Mouse (Mus musculus): ENCODE measurements around the gene Olfr1018. TPM values are rescaled to one million over a fixed set of nuclear protein-coding genes. Genes with fewer than 3 reads are reported as not detected.

The Olfr1018 gene
- total RNA-seq (2015; ENCODE audit: low replicate concordance) (not detected in 2 replicates), total RNA-seq (2017; ENCODE audit: low replicate concordance) (not detected in 2 replicates)

DNA sequence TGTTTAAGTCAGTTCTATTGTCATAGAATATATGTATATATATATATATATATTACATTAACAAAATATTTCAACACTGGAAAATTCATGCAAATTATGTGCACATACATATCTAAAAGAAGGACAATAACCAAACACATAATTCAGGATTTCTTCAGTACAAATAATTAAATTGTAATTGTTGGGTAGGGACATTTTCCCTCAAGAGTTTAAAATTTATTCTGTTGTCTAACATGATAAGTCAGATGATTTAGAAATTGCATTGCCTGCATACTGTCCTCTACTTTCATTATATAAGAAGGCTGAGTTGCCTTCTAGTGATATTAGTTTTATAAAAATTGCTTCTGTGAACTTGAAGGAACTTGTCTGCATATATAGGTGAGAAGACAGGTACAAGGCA is at the start of gene Olfr1018:
Gene Olfr1018, plus strand, starts transcription at position 301 of the 400 bp plus-strand sequence.
- ATAC-seq (replicated peaks; ENCODE audit: low FRiP score, poor library complexity, severe bottlenecking) = no peak

DNA sequence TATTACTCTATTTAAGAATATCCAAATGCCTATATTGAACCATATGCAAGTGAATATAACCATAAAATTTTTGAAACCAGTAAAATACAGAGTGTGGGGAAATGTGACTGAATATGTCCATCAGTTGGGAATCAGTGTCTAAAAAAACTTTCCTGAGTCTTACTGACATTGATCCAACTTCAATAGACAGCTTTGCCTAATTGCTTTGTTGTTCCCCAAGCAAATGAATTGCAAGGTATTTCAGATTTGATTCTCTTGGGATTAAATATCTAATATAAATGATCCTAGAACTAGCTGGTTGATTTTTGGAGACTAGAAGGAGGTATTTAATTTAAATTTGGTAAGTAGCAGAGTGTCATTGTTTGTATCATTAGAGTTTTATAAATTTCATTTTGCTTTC is 45.9 kb upstream of the Olfr1018 start, which contains the start of gene Olfr1014:
Gene Olfr1014, plus strand, starts transcription at position 301 of the 400 bp plus-strand sequence.
- ATAC-seq (replicated peaks; ENCODE audit: low FRiP score, poor library complexity, severe bottlenecking) = no peak

- no peak for ATAC-seq (replicated peaks; ENCODE audit: low FRiP score, poor library complexity, severe bottlenecking)
Measured at GRCm38 (mm10) chr2:85781717-85782116, 36.6 kb upstream of the Olfr1018 start, which contains the start of gene Olfr1015. Olfr1015 (plus strand) TSS chr2:85782017.

- no peak for ATAC-seq (replicated peaks; ENCODE audit: low FRiP score, poor library complexity, severe bottlenecking)
Measured at GRCm38 (mm10) chr2:85792331-85792730, 25.9 kb upstream of the Olfr1018 start.

GRCm38 (mm10) chr2:85802444-85802843 is 15.8 kb upstream of the Olfr1018 start, which contains the start of gene Olfr1016:
Olfr1016 (minus strand) TSS chr2:85802544.
- no peak for ATAC-seq (replicated peaks; ENCODE audit: low FRiP score, poor library complexity, severe bottlenecking)

GRCm38 (mm10) chr2:85804501-85804900 is 13.8 kb upstream of the Olfr1018 start:
- ATAC-seq (replicated peaks; ENCODE audit: low FRiP score, poor library complexity, severe bottlenecking) = no peak

DNA sequence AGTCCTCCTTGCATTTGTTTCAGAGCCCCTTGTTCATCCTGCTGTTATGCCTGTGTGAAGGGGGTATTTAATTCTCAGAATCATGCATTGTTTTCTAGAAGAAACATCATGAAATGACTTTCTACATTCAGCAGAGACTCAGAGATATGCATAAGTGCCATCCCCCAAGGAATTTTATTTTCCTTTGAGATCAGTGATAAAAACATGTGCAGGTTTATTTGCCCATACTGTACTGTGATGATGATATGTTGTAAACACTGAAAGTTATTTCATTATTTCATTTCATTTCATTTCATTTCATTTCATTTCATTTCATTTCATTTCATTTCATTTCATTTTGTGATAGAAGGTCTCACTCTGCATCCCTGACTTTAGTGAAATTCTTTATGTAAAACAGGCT is 27.1 kb downstream of the Olfr1018 start, which contains the start of gene Olfr1019:
Gene Olfr1019, minus strand, starts transcription at position 101 of the 400 bp plus-strand sequence.
- no peak for ATAC-seq (replicated peaks; ENCODE audit: low FRiP score, poor library complexity, severe bottlenecking)

DNA sequence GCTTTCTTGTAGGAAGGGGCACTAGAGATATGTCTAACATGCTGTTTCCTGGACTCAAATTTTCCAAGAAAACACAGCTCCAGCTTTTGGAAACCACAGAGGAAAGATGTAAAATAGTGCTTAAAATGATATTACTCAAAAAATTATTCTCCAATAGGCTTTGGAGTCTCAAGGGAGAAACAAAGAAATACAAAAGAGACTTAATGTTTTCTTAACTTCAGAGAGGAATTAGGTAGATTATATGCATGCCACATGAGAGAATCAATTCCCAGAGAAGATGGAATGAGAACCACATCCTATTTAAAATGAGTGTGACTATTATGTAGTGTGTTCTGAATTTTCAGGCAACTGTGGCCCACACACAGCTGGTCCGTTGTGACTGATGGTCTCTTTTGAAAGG is 28.5 kb downstream of the Olfr1018 start, which contains the start of gene Olfr1020:
Gene Olfr1020, plus strand, starts transcription at position 301 of the 400 bp plus-strand sequence.
- no peak for ATAC-seq (replicated peaks; ENCODE audit: low FRiP score, poor library complexity, severe bottlenecking)

GRCm38 (mm10) chr2:85868294-85868693 is 50.0 kb downstream of the Olfr1018 start, which contains the start of gene Olfr1022:
Olfr1022 (plus strand) TSS chr2:85868594.
- no peak for ATAC-seq (replicated peaks; ENCODE audit: low FRiP score, poor library complexity, severe bottlenecking)

Other genes with a start within 250 kb of the Olfr1018 start
- not detected in 2 replicates for gene Olfr996, start 239.3 kb upstream of the Olfr1018 start, total RNA-seq (2015; ENCODE audit: low replicate concordance)
- not detected in 2 replicates for gene Olfr996, start 239.3 kb upstream of the Olfr1018 start, total RNA-seq (2017; ENCODE audit: low replicate concordance)
- gene Olfr998, start 229.5 kb upstream of the Olfr1018 start, total RNA-seq (2015; ENCODE audit: low replicate concordance) = not detected in 2 replicates
- gene Olfr998, start 229.5 kb upstream of the Olfr1018 start, total RNA-seq (2017; ENCODE audit: low replicate concordance) = not detected in 2 replicates
- not detected in 2 replicates for gene Olfr1000, start 206.6 kb upstream of the Olfr1018 start, total RNA-seq (2015; ENCODE audit: low replicate concordance)
- gene Olfr1000, start 206.6 kb upstream of the Olfr1018 start, total RNA-seq (2017; ENCODE audit: low replicate concordance) = not detected in 2 replicates
- gene Olfr1002, start 167.8 kb upstream of the Olfr1018 start, total RNA-seq (2015; ENCODE audit: low replicate concordance) = not detected in 2 replicates
- gene Olfr1002, start 167.8 kb upstream of the Olfr1018 start, total RNA-seq (2017; ENCODE audit: low replicate concordance) = not detected in 2 replicates
- not detected in 2 replicates for gene Olfr154, start 154.0 kb upstream of the Olfr1018 start, total RNA-seq (2015; ENCODE audit: low replicate concordance)
- not detected in 2 replicates for gene Olfr154, start 154.0 kb upstream of the Olfr1018 start, total RNA-seq (2017; ENCODE audit: low replicate concordance)
- not detected in 2 replicates for gene Olfr1006, start 139.7 kb upstream of the Olfr1018 start, total RNA-seq (2015; ENCODE audit: low replicate concordance)
- not detected in 2 replicates for gene Olfr1006, start 139.7 kb upstream of the Olfr1018 start, total RNA-seq (2017; ENCODE audit: low replicate concordance)
- not detected in 2 replicates for gene Olfr1008, start 129.0 kb upstream of the Olfr1018 start, total RNA-seq (2015; ENCODE audit: low replicate concordance)
- not detected in 2 replicates for gene Olfr1008, start 129.0 kb upstream of the Olfr1018 start, total RNA-seq (2017; ENCODE audit: low replicate concordance)
- not detected in 2 replicates for gene Olfr1009, start 103.1 kb upstream of the Olfr1018 start, total RNA-seq (2015; ENCODE audit: low replicate concordance)
- not detected in 2 replicates for gene Olfr1009, start 103.1 kb upstream of the Olfr1018 start, total RNA-seq (2017; ENCODE audit: low replicate concordance)
- not detected in 2 replicates for gene Olfr1012, start 55.7 kb upstream of the Olfr1018 start, total RNA-seq (2015; ENCODE audit: low replicate concordance)
- gene Olfr1012, start 55.7 kb upstream of the Olfr1018 start, total RNA-seq (2017; ENCODE audit: low replicate concordance) = not detected in 2 replicates
- gene Olfr1013, start 51.4 kb upstream of the Olfr1018 start, total RNA-seq (2015; ENCODE audit: low replicate concordance) = not detected in 2 replicates
- not detected in 2 replicates for gene Olfr1013, start 51.4 kb upstream of the Olfr1018 start, total RNA-seq (2017; ENCODE audit: low replicate concordance)
- gene Olfr1014, start 45.8 kb upstream of the Olfr1018 start, total RNA-seq (2015; ENCODE audit: low replicate concordance) = not detected in 2 replicates
- gene Olfr1014, start 45.8 kb upstream of the Olfr1018 start, total RNA-seq (2017; ENCODE audit: low replicate concordance) = not detected in 2 replicates
- gene Olfr1015, start 36.5 kb upstream of the Olfr1018 start, total RNA-seq (2015; ENCODE audit: low replicate concordance) = not detected in 2 replicates
- 1.1 TPM in 1 of 2 replicates, not detected in the other for gene Olfr1015, start 36.5 kb upstream of the Olfr1018 start, total RNA-seq (2017; ENCODE audit: low replicate concordance)
- gene Olfr1016, start 15.9 kb upstream of the Olfr1018 start, total RNA-seq (2015; ENCODE audit: low replicate concordance) = not detected in 2 replicates
- gene Olfr1016, start 15.9 kb upstream of the Olfr1018 start, total RNA-seq (2017; ENCODE audit: low replicate concordance) = 1.4 TPM in 1 of 2 replicates, not detected in the other
- gene Olfr1019, start 27.0 kb downstream of the Olfr1018 start, total RNA-seq (2015; ENCODE audit: low replicate concordance) = not detected in 2 replicates
- gene Olfr1019, start 27.0 kb downstream of the Olfr1018 start, total RNA-seq (2017; ENCODE audit: low replicate concordance) = not detected in 2 replicates
- gene Olfr1020, start 28.6 kb downstream of the Olfr1018 start, total RNA-seq (2015; ENCODE audit: low replicate concordance) = not detected in 2 replicates
- gene Olfr1020, start 28.6 kb downstream of the Olfr1018 start, total RNA-seq (2017; ENCODE audit: low replicate concordance) = not detected in 2 replicates
- not detected in 2 replicates for gene Olfr1022, start 50.1 kb downstream of the Olfr1018 start, total RNA-seq (2015; ENCODE audit: low replicate concordance)
- not detected in 2 replicates for gene Olfr1022, start 50.1 kb downstream of the Olfr1018 start, total RNA-seq (2017; ENCODE audit: low replicate concordance)
- not detected in 2 replicates for gene Olfr1023, start 67.2 kb downstream of the Olfr1018 start, total RNA-seq (2015; ENCODE audit: low replicate concordance)
- gene Olfr1023, start 67.2 kb downstream of the Olfr1018 start, total RNA-seq (2017; ENCODE audit: low replicate concordance) = not detected in 2 replicates
- gene Olfr1024, start 86.6 kb downstream of the Olfr1018 start, total RNA-seq (2015; ENCODE audit: low replicate concordance) = not detected in 2 replicates
- not detected in 2 replicates for gene Olfr1024, start 86.6 kb downstream of the Olfr1018 start, total RNA-seq (2017; ENCODE audit: low replicate concordance)
- not detected in 2 replicates for gene Olfr1025-ps1, start 96.7 kb downstream of the Olfr1018 start, total RNA-seq (2015; ENCODE audit: low replicate concordance)
- not detected in 2 replicates for gene Olfr1025-ps1, start 96.7 kb downstream of the Olfr1018 start, total RNA-seq (2017; ENCODE audit: low replicate concordance)
- not detected in 2 replicates for gene Olfr1026, start 103.1 kb downstream of the Olfr1018 start, total RNA-seq (2015; ENCODE audit: low replicate concordance)
- gene Olfr1026, start 103.1 kb downstream of the Olfr1018 start, total RNA-seq (2017; ENCODE audit: low replicate concordance) = not detected in 2 replicates
- gene Olfr1028, start 132.0 kb downstream of the Olfr1018 start, total RNA-seq (2015; ENCODE audit: low replicate concordance) = not detected in 2 replicates
- gene Olfr1028, start 132.0 kb downstream of the Olfr1018 start, total RNA-seq (2017; ENCODE audit: low replicate concordance) = 0.42 TPM in 1 of 2 replicates, not detected in the other
- not detected in 2 replicates for gene Olfr1029, start 155.4 kb downstream of the Olfr1018 start, total RNA-seq (2015; ENCODE audit: low replicate concordance)
- gene Olfr1029, start 155.4 kb downstream of the Olfr1018 start, total RNA-seq (2017; ENCODE audit: low replicate concordance) = not detected in 2 replicates
- gene Olfr1030, start 160.8 kb downstream of the Olfr1018 start, total RNA-seq (2015; ENCODE audit: low replicate concordance) = not detected in 2 replicates
- not detected in 2 replicates for gene Olfr1030, start 160.8 kb downstream of the Olfr1018 start, total RNA-seq (2017; ENCODE audit: low replicate concordance)
- gene Olfr1031, start 171.8 kb downstream of the Olfr1018 start, total RNA-seq (2015; ENCODE audit: low replicate concordance) = not detected in 2 replicates
- gene Olfr1031, start 171.8 kb downstream of the Olfr1018 start, total RNA-seq (2017; ENCODE audit: low replicate concordance) = not detected in 2 replicates
- not detected in 2 replicates for gene Olfr1032, start 187.1 kb downstream of the Olfr1018 start, total RNA-seq (2015; ENCODE audit: low replicate concordance)
- not detected in 2 replicates for gene Olfr1032, start 187.1 kb downstream of the Olfr1018 start, total RNA-seq (2017; ENCODE audit: low replicate concordance)
- not detected in 2 replicates for gene Olfr1033, start 202.2 kb downstream of the Olfr1018 start, total RNA-seq (2015; ENCODE audit: low replicate concordance)
- not detected in 2 replicates for gene Olfr1033, start 202.2 kb downstream of the Olfr1018 start, total RNA-seq (2017; ENCODE audit: low replicate concordance)
- gene Olfr1034, start 227.4 kb downstream of the Olfr1018 start, total RNA-seq (2015; ENCODE audit: low replicate concordance) = not detected in 2 replicates
- not detected in 2 replicates for gene Olfr1034, start 227.4 kb downstream of the Olfr1018 start, total RNA-seq (2017; ENCODE audit: low replicate concordance)

Measured in erythroblast, adult 5-6 weeks (primary cell).